Mouse (Mus musculus) liver, postnatal 0 days (tissue): ENCODE results near the gene Abhd14b. TPM values are rescaled to one million over a fixed set of nuclear protein-coding genes. Genes with fewer than 3 reads are reported as not detected.
A peak's percentile ranks its signal among the peaks of the same experiment; 100 is the strongest.

ENCODE experiments used
- ATAC-seq: fragments of 200-750 bp; cut with Nextera tagmentation; 2 replicates; pipeline ENCODE4 v1.8.0; 2017; ENCODE audit warnings: mild to moderate bottlenecking, moderate library complexity
- DNase-seq: peaks from one replicate; pipeline ENCODE4 v3.0.0-alpha.2; 2016
- H3K27ac ChIP-seq: fragments of 300-500 bp; sonication (generic); 2 replicates; pipeline ENCODE4 v1.5.1; 2014; ENCODE audit warnings: antibody characterized with exemption, moderate library complexity, mild to moderate bottlenecking, low read depth
- H3K27me3 ChIP-seq: fragments of 300-500 bp; sonication (generic); 2 replicates; pipeline ENCODE4 v1.6.1; 2014; ENCODE audit warnings: low read length, control low read depth, mixed read lengths; ENCODE audit not compliant: insufficient read depth
- H3K36me3 ChIP-seq: fragments of 300-500 bp; sonication (generic); replicated peaks from 2 replicates; pipeline ENCODE4 v1.6.1; 2014; ENCODE audit warnings: mild to moderate bottlenecking, control low read depth, low read length, moderate library complexity, mixed read lengths; ENCODE audit not compliant: insufficient read depth
- H3K4me1 ChIP-seq: fragments of 300-500 bp; sonication (generic); 2 replicates; pipeline ENCODE4 v1.6.1; 2014; ENCODE audit warnings: antibody characterized with exemption, mild to moderate bottlenecking, control low read depth; ENCODE audit not compliant: insufficient read depth
- H3K4me2 ChIP-seq: fragments of 300-500 bp; sonication (generic); 2 replicates; pipeline ENCODE4 v1.6.1; 2014; ENCODE audit warnings: low read depth, mild to moderate bottlenecking, low read length, moderate library complexity, mixed read lengths
- H3K4me3 ChIP-seq: fragments of 300-500 bp; sonication (generic); 2 replicates; pipeline ENCODE4 v1.5.1; 2014; ENCODE audit warnings: low read depth, low read length
- H3K9ac ChIP-seq: fragments of 300-500 bp; sonication (generic); replicated peaks from 2 replicates; pipeline ENCODE4 v1.6.1; 2014; ENCODE audit warnings: mild to moderate bottlenecking, moderate library complexity
- H3K9me3 ChIP-seq: fragments of 300-500 bp; sonication (generic); 2 replicates; pipeline ENCODE4 v1.6.1; 2016; ENCODE audit warnings: mild to moderate bottlenecking, control low read depth, low read length, mixed read lengths
- CTCF ChIP-seq: sonication (generic); IDR thresholded peaks from 2 replicates; pipeline ENCODE4 v1.5.1; 2016; ENCODE audit warnings: antibody characterized with exemption, low read depth
- EP300 ChIP-seq: IDR thresholded peaks from 2 replicates; pipeline ENCODE4 v1.6.1; 2016; ENCODE audit warnings: antibody characterized with exemption, low read depth, mild to moderate bottlenecking
- WGBS: fragments of 180-500 bp; shearing (Covaris S2); extraction: QIAGEN DNeasy Blood & Tissue Kit; methylation state at CpG from one replicate; pipeline ENCODE4 v1.1.7; 2014; ENCODE audit not compliant: insufficient replicate concordance; 5-methylcytosine and 5-hydroxymethylcytosine counted together
- polyA plus RNA-seq: library from polyadenylated mRNA; unstranded; fragments of >200 nt; fragmentation: Nextera tagmentation; extraction: Ambion mirVana; gene quantifications from 2 replicates; pipeline ENCODE4 v1.2.1, GENCODE M21; 2015

The Abhd14b gene
- polyA plus RNA-seq, 1 experiment from 2014 or later: 41.4 TPM

DNA sequence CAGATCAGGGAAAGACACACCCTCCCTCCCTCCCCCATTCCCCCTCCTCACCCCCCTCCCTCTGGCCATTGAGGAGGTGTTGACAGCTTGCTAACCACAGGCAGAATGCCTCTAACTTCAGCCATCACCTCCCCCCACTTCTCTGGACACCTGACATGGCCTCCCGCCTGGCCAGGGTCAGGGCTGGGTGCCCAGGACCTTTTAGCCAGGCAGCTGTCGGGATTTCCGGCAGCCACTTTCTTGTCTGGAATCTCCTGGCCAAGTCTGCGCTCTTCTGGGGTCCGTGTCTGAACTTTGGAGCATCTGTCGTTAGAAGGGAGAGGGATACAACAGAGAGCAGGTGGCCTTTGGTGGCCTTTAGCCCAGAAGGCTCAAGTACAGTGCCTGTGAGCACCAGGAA is 42.0 kb upstream of the Abhd14b start:
- Histone ChIP-seq H3K27ac (no peak overlapping the region), H3K27me3 (no peaks in the 10 kb centered on the region), H3K4me3 (no peak overlapping the region), H3K4me1 (peaks cover 28% of the 10 kb centered on the region), H3K4me2 (no peak overlapping the region), H3K36me3 (no peaks in the 10 kb centered on the region), H3K9ac (no peak overlapping the region), H3K9me3 (no peaks in the 10 kb centered on the region)
- no peak for TF ChIP-seq CTCF
- no peak for TF ChIP-seq EP300
- 50% methylated on average over 6 of the region's 6 CpGs for WGBS
- DNase-seq: no peak
- ATAC-seq: no peak

DNA sequence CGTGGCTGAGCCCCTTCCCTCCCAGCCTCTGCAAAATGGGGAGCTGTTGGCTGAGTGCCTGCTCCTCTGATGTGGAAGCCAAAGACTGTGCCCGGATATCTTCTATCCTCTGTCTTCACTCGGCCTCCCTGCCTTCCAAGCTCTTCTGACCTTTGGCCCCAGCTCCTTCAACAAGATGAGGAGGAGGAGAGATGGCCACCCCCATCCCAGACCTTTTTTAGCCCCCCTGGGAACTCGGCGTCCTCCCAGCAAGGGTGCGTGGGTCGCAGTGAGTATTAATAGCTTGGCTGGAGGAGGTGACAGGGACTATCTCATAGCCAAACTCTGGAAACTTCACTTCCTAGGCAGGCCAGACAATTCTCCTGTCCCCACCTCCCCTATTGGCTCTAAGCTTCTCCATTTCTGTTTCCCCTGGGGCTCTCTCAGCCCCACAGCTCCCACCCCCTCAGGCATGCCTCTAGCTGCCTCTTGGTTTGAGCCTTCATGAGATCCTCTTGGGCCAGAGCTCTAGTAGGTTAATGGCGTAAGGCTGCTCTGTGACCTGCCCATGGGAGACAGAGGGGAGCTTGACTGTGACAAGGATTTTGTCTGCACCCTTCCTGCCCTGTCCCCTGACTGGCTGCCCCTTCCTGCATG is 40.7 kb upstream of the Abhd14b start:
- no peak overlapping the region for H3K27ac ChIP-seq
- H3K9ac ChIP-seq: no peak overlapping the region
- no peaks in the 10 kb centered on the region for H3K9me3 ChIP-seq
- TF ChIP-seq CTCF (no peak), EP300 (no peak)
- ATAC-seq (no peak), DNase-seq (no peak)
- H3K4me1 ChIP-seq: peaks cover 35% of the 10 kb centered on the region
- 48% methylated on average over 8 of the region's 8 CpGs for WGBS
- H3K36me3 ChIP-seq: no peaks in the 10 kb centered on the region
- no peak overlapping the region for H3K4me3 ChIP-seq
- no peaks in the 10 kb centered on the region for H3K27me3 ChIP-seq
- no peak overlapping the region for H3K4me2 ChIP-seq

- Histone ChIP-seq H3K4me3 (no peak overlapping the region), H3K27me3 (no peaks in the 10 kb centered on the region), H3K9ac (no peak overlapping the region), H3K27ac (no peak overlapping the region), H3K4me2 (no peak overlapping the region), H3K9me3 (no peaks in the 10 kb centered on the region), H3K4me1 (peaks cover 26% of the 10 kb centered on the region), H3K36me3 (no peaks in the 10 kb centered on the region)
- 87% methylated on average over 4 of the region's 4 CpGs for WGBS
- TF ChIP-seq EP300 (no peak), CTCF (peak; percentile 40)
- DNase-seq: no peak
- ATAC-seq: no peak
Observed at GRCm38 (mm10) chr9:106409096-106409495, 38.2 kb upstream of the Abhd14b start.

DNA sequence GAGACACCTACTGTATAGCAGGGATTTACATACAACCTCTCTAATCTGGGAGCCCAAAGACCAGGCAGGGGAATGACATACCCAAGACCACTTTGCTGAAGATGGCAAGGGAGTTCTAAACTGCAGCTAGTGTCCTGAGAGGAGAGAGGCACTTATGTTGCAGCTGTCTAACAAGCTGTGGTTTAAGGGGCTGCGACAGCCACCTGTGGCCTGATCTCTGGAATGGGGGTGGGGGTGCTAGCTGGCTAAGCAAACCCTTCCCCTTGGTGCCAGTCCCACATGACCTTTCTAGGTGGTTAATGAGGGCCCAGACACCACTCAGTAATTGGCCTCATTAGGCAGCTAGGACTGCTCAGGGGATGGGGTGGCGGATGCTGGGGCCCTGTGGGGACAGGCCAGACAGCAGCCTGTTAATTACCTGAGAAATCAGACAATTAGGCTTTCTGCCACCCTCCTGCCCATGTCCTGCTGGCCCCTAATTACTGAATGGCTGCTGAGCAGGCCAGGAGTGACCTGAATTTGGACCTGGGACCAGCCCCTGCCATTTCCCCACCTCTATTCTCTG is 37.1 kb upstream of the Abhd14b start:
- ATAC-seq: no peak
- no peak for DNase-seq
- H3K4me1 ChIP-seq: peaks cover 26% of the 10 kb centered on the region
- H3K27me3 ChIP-seq: no peaks in the 10 kb centered on the region
- H3K4me3 ChIP-seq: no peak overlapping the region
- TF ChIP-seq CTCF (no peak), EP300 (no peak)
- H3K27ac ChIP-seq: no peak overlapping the region
- 76% methylated on average over 2 of the region's 2 CpGs for WGBS
- no peaks in the 10 kb centered on the region for H3K36me3 ChIP-seq
- H3K4me2 ChIP-seq: no peak overlapping the region
- H3K9me3 ChIP-seq: no peaks in the 10 kb centered on the region
- H3K9ac ChIP-seq: no peak overlapping the region

DNA sequence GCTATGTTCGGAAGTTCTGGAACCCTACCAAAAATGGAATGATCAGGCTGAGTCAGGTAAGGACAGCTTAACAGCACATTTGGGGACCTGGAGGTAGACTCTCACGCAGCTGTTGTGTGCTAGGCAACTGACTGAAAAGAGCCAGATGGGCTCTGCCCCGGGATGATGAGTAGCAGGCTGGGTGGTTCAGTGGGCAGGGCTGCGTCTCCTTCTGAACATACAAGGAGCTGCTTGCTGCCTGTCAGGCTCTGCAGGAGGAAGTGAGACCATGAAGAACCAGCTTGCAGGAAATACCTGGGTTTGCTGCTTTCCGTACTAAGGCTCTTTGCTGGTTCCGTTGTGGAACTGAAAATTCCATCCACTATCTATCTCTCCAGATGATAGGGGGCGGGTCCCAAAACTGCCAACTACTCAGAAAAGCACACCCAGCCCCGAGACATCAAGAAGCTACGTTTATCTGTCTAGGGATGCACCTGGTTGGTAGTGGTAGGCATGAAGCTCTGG is 36.1 kb upstream of the Abhd14b start:
- DNase-seq (peak; percentile 65), ATAC-seq (peak; percentile 91)
- Histone ChIP-seq H3K4me2 (peak overlapping the region; percentile 64), H3K4me1 (peaks cover 26% of the 10 kb centered on the region), H3K27me3 (no peaks in the 10 kb centered on the region), H3K9ac (peak overlapping the region; percentile 46), H3K9me3 (no peaks in the 10 kb centered on the region), H3K4me3 (0 out of 2 replicates have a peak overlapping the region, but pooled peaks have one; percentile 7), H3K36me3 (no peaks in the 10 kb centered on the region), H3K27ac (peak overlapping the region; percentile 55; the same call in 1 of the 2 replicates)
- 29% methylated on average over 9 of the region's 9 CpGs for WGBS
- TF ChIP-seq EP300: peak; percentile 93
- no peak for TF ChIP-seq CTCF

- no peak for TF ChIP-seq CTCF
- TF ChIP-seq EP300: no peak
- ATAC-seq (peak; percentile 74), DNase-seq (no peak)
- H3K4me3 ChIP-seq: 0 out of 2 replicates have a peak overlapping the region, but pooled peaks have one; percentile 7
- H3K27me3 ChIP-seq: no peaks in the 10 kb centered on the region
- 44% methylated on average over 6 of the region's 6 CpGs for WGBS
- H3K36me3 ChIP-seq: no peaks in the 10 kb centered on the region
- no peaks in the 10 kb centered on the region for H3K9me3 ChIP-seq
- H3K4me1 ChIP-seq: peaks cover 26% of the 10 kb centered on the region
- H3K27ac ChIP-seq: peak overlapping the region; percentile 48; the same call in 1 of the 2 replicates
- peak overlapping the region; percentile 64 for H3K4me2 ChIP-seq
- H3K9ac ChIP-seq: no peak overlapping the region
Observed at GRCm38 (mm10) chr9:106411729-106412128, 35.5 kb upstream of the Abhd14b start.
